Comparison of ENCODE assay signal across 10 mouse cellular contexts in genomic region chr7:139220303-139220702, GRCm38 (mm10). TPM values are rescaled to one million over a fixed set of nuclear protein-coding genes. Genes with fewer than 3 reads are reported as not detected.
DNase-seq lines count a peak whose midpoint lies in the region; ATAC-seq and TF ChIP-seq lines count a peak whose summit lies in the region.
"Had no signal": no experiment of that assay in that cellular context is flagged by ENCODE, and none has a peak within 500 bp of the region (broad histone marks: within the 10 kb centered on the region; RNA-seq: fewer than 3 reads in every experiment).

No protein-coding gene starts in this region.

- WGBS in cerebellum, adult 2 months, result 81% methylated on average over 2 of the region's 2 CpGs
- 42% methylated on average over 2 of the region's 2 CpGs for WGBS in lung, adult 2 months
- WGBS in midbrain, embryonic 15.5 days, result 27% methylated on average over 2 of the region's 2 CpGs

- H3K27ac ChIP-seq in cerebellum, adult 2 months (ENCODE audit: insufficient read depth, low read length), result no peak overlapping the region
- no peak overlapping the region for H3K27ac ChIP-seq in midbrain, embryonic 15.5 days
- H3K27ac ChIP-seq: neural tube, embryonic 13.5 days had no signal

- no peak overlapping the region for H3K4me2 ChIP-seq in midbrain, embryonic 15.5 days
- H3K4me2 ChIP-seq: neural tube, embryonic 13.5 days had no signal

- H3K4me1 ChIP-seq in cerebellum, adult 2 months (ENCODE audit: control insufficient read depth, insufficient read depth, low read length), result 0 out of 2 replicates have a peak, but pooled peaks cover 5% of the 10 kb centered on the region
- peaks cover 5% of the 10 kb centered on the region for H3K4me1 ChIP-seq in lung, adult 2 months (ENCODE audit: control insufficient read depth, insufficient read depth, low read length)
- no peaks in the 10 kb centered on the region for H3K4me1 ChIP-seq in midbrain, embryonic 15.5 days
- H3K4me1 ChIP-seq: neural tube, embryonic 13.5 days had no signal

- no peak for ATAC-seq in midbrain, embryonic 15.5 days (replicated peaks)

- no peaks in the 10 kb centered on the region for H3K27me3 ChIP-seq in cerebellum, adult 2 months (ENCODE audit: control insufficient read depth, insufficient read depth, low read length)
- H3K27me3 ChIP-seq in midbrain, embryonic 15.5 days (replicated peaks), result no peaks in the 10 kb centered on the region
- H3K27me3 ChIP-seq: neural tube, embryonic 13.5 days had no signal

- TF ChIP-seq POLR2A in cerebellum, adult 2 months (IDR thresholded peaks at IDR 0.05; ENCODE audit: borderline replicate concordance, insufficient read depth, low read length), result no peak
- no peak for TF ChIP-seq POLR2A in lung, adult 2 months (IDR thresholded peaks at IDR 0.05; ENCODE audit: borderline replicate concordance, extremely low read depth, low read depth, low read length)

- no peak overlapping the region for H3K9ac ChIP-seq in midbrain, embryonic 15.5 days
- H3K9ac ChIP-seq: neural tube, embryonic 13.5 days had no signal

- H3K9me3 ChIP-seq in midbrain, embryonic 15.5 days, result no peaks in the 10 kb centered on the region
- H3K9me3 ChIP-seq: neural tube, embryonic 13.5 days had no signal

- DNase-seq in cerebellum, adult 11-12 months, result peak; percentile 6
- DNase-seq in cerebellum, adult 2 months, result no peak
- peak; percentile 30 for DNase-seq in thymus, postnatal 4 days
- DNase-seq in thymus, adult 18-20 months, result no peak
- peak; percentile 6 for DNase-seq in lung, adult 2 months
- no peak for DNase-seq in embryo, embryonic 9.5 days (ENCODE audit: extremely low spot score)
- DNase-seq in kidney, postnatal 36 days, result no peak
- DNase-seq: cerebellum, postnatal 25 days had no signal

- no peaks in the 10 kb centered on the region for H3K36me3 ChIP-seq in midbrain, embryonic 15.5 days (replicated peaks)
- H3K36me3 ChIP-seq: neural tube, embryonic 13.5 days had no signal

- no peak for TF ChIP-seq CTCF in cerebellum, adult 2 months (IDR thresholded peaks at IDR 0.05; ENCODE audit: borderline replicate concordance, insufficient read depth, low read depth, low read length)
- TF ChIP-seq CTCF in lung, adult 2 months (IDR thresholded peaks at IDR 0.05; ENCODE audit: insufficient read depth, low read length), result no peak

- H3K4me3 ChIP-seq in cerebellum, adult 2 months (replicated peaks; ENCODE audit: insufficient read depth, low read depth, low read length), result no peak overlapping the region
- H3K4me3 ChIP-seq in lung, adult 2 months (replicated peaks; ENCODE audit: extremely low read depth, low read depth, low read length), result no peak overlapping the region
- H3K4me3 ChIP-seq in midbrain, embryonic 15.5 days, result no peak overlapping the region
- H3K4me3 ChIP-seq: neural tube, embryonic 13.5 days had no signal

RNA-seq across cellular contexts. Expression of gene Stk32c, which starts 7.2 kb away (rescaled TPM):
- polyA plus RNA-seq in cerebellum, adult 2 months (2012; rRNA removed), result 17.4 and 22.6 TPM in 2 replicates
- polyA plus RNA-seq in lung, adult 2 months (2012; rRNA removed), result 1.5 and 1.9 TPM in 2 replicates
- polyA plus RNA-seq in midbrain, embryonic 15.5 days (2015; fragmentation: Nextera tagmentation; extraction: Ambion mirVana), result 2.3 and 2.4 TPM in 2 replicates

RNA-seq across cellular contexts. Expression of gene Lrrc27, which starts 7.5 kb away (rescaled TPM):
- 12.2 and 14.3 TPM in 2 replicates for polyA plus RNA-seq in cerebellum, adult 2 months (2012; rRNA removed)
- 3.7 and 6.9 TPM in 2 replicates for polyA plus RNA-seq in lung, adult 2 months (2012; rRNA removed)
- polyA plus RNA-seq in midbrain, embryonic 15.5 days (2015; fragmentation: Nextera tagmentation; extraction: Ambion mirVana), result 4.1 and 4.6 TPM in 2 replicates

RNA-seq across cellular contexts. Expression of gene Pwwp2b, which starts 28.0 kb away (rescaled TPM):
- polyA plus RNA-seq in cerebellum, adult 2 months (2012; rRNA removed), result 8.9 and 9.9 TPM in 2 replicates
- polyA plus RNA-seq in lung, adult 2 months (2012; rRNA removed), result 31.6 and 32.2 TPM in 2 replicates
- polyA plus RNA-seq in midbrain, embryonic 15.5 days (2015; fragmentation: Nextera tagmentation; extraction: Ambion mirVana), result 5.2 and 5.3 TPM in 2 replicates

Comparison
In these comparisons a context has a peak if more than half of its experiments do, and no peak if none do; other contexts are left out.
1. DNase-seq: peak in cerebellum, adult 11-12 months (single experiment), thymus, postnatal 4 days (single experiment) and lung, adult 2 months (single experiment); none in cerebellum, adult 2 months (0 of 2), thymus, adult 18-20 months (0 of 2), embryo, embryonic 9.5 days (single experiment) and kidney, postnatal 36 days (0 of 2).